Mouse (Mus musculus) MEL (cell line): ENCODE results near the gene Olfr391-ps. TPM values are rescaled to one million over a fixed set of nuclear protein-coding genes. Genes with fewer than 3 reads are reported as not detected.

Experiments
- DNase-seq: peaks from one replicate; pipeline ENCODE4 v3.0.0; 2011; ENCODE audit warnings: low read depth, low spot score
- H3K27ac ChIP-seq: 2 replicates; pipeline ENCODE4 v1.5.1; 2012; ENCODE audit warnings: low read depth, mild to moderate bottlenecking, control low read depth, low read length, moderate library complexity; ENCODE audit not compliant: control insufficient read depth
- H3K27me3 ChIP-seq, 2 experiments: fragments of 150-350 bp in 1 of 2; sonication (generic) in 1 of 2; 2 replicates each; pipeline ENCODE4 v1.6.1; 2012; ENCODE audit warnings: low read length in 2 of 2, mild to moderate bottlenecking in 2 of 2, improper control_type of control experiment in 1 of 2, moderate library complexity in 1 of 2; ENCODE audit not compliant: insufficient read depth in 2 of 2, control insufficient read depth in 1 of 2
- H3K36me3 ChIP-seq, 2 experiments: 2 replicates each; pipeline ENCODE4 v1.6.1; 2012 to 2014; ENCODE audit warnings: low read length in 2 of 2, improper control_type of control experiment in 1 of 2, inconsistent platforms in 1 of 2, mild to moderate bottlenecking in 1 of 2; ENCODE audit not compliant: insufficient read depth in 2 of 2, control insufficient read depth in 1 of 2
- H3K4me1 ChIP-seq, 2 experiments: fragments of 150-350 bp in 1 of 2; sonication (generic) in 1 of 2; 2 replicates each; pipeline ENCODE4 v1.6.1; 2012; ENCODE audit warnings: low read length in 2 of 2, improper control_type of control experiment in 1 of 2, mild to moderate bottlenecking in 1 of 2; ENCODE audit not compliant: insufficient read depth in 2 of 2, control insufficient read depth in 1 of 2
- H3K4me3 ChIP-seq, 2 experiments: fragments of 150-350 bp in 1 of 2; sonication (generic) in 1 of 2; 2 replicates each; pipeline ENCODE4 v1.5.1; 2012; ENCODE audit warnings: low read depth in 2 of 2, low read length in 2 of 2, mild to moderate bottlenecking in 2 of 2, moderate library complexity in 2 of 2, control low read depth in 1 of 2, improper control_type of control experiment in 1 of 2; ENCODE audit not compliant: control insufficient read depth in 1 of 2, insufficient read depth in 1 of 2
- H3K79me2 ChIP-seq: 2 replicates; pipeline ENCODE4 v1.6.1; 2012; ENCODE audit warnings: mild to moderate bottlenecking, low read length, moderate library complexity; ENCODE audit not compliant: control insufficient read depth, poor library complexity, insufficient read depth
- H3K9ac ChIP-seq: 2 replicates; pipeline ENCODE4 v1.6.1; 2012; ENCODE audit warnings: low read depth, mild to moderate bottlenecking, control low read depth, low read length, moderate library complexity; ENCODE audit not compliant: control insufficient read depth, poor library complexity, severe bottlenecking
- H3K9me3 ChIP-seq: fragments of 150-350 bp; sonication (generic); replicated peaks from 2 replicates; pipeline ENCODE4 v1.6.1; 2012; ENCODE audit warnings: mild to moderate bottlenecking, low read length, improper control_type of control experiment, moderate library complexity; ENCODE audit not compliant: insufficient read depth
- BHLHE40 ChIP-seq: IDR thresholded peaks from 2 replicates; pipeline ENCODE4 v1.6.1; 2012; ENCODE audit warnings: low read depth, mild to moderate bottlenecking, inconsistent platforms, low read length, improper control_type of control experiment, borderline replicate concordance
- CHD1 ChIP-seq: IDR thresholded peaks from 2 replicates; pipeline ENCODE4 v1.6.1; 2012; ENCODE audit warnings: low read depth, mild to moderate bottlenecking, inconsistent platforms, low read length, improper control_type of control experiment
- CTCF ChIP-seq, 3 experiments: IDR thresholded peaks in 2 of 3; conservative IDR thresholded peaks in 1 of 3; 2 replicates each; pipeline ENCODE4 v1.5.1; 2011 to 2012; ENCODE audit warnings: low read length in 3 of 3, low read depth in 2 of 3, mild to moderate bottlenecking in 2 of 3, improper control_type of control experiment in 1 of 3, inconsistent platforms in 1 of 3, mixed read lengths in 1 of 3, moderate library complexity in 1 of 3; ENCODE audit not compliant: control insufficient read depth in 1 of 3, insufficient read depth in 1 of 3, poor library complexity in 1 of 3, severe bottlenecking in 1 of 3
- ELF1 ChIP-seq: IDR thresholded peaks from 2 replicates; pipeline ENCODE4 v1.6.1; 2014; ENCODE audit warnings: low read depth, mild to moderate bottlenecking, inconsistent platforms, low read length, improper control_type of control experiment, moderate library complexity
- EP300 ChIP-seq, 2 experiments: IDR thresholded peaks; 2 replicates each; pipeline ENCODE4 v1.6.1; 2011; ENCODE audit warnings: improper control_type of control experiment in 2 of 2, low read length in 2 of 2, low read depth in 1 of 2, mild to moderate bottlenecking in 1 of 2
- GABPA ChIP-seq: IDR thresholded peaks from 2 replicates; pipeline ENCODE4 v1.6.1; 2012; ENCODE audit warnings: low read depth, mild to moderate bottlenecking, inconsistent platforms, low read length, improper control_type of control experiment, moderate library complexity
- JUND ChIP-seq: IDR thresholded peaks from 2 replicates; pipeline ENCODE4 v1.6.1; 2011; ENCODE audit warnings: low read depth, mild to moderate bottlenecking, improper control_type of control experiment, low read length
- KAT2A ChIP-seq: conservative IDR thresholded peaks from 2 replicates; pipeline ENCODE4 v1.6.1; 2012; ENCODE audit warnings: low read depth, low read length, improper control_type of control experiment, inconsistent platforms
- MYC ChIP-seq: IDR thresholded peaks from 2 replicates; pipeline ENCODE4 v1.6.1; 2011; ENCODE audit warnings: low read depth, mild to moderate bottlenecking, low read length, improper control_type of control experiment, moderate library complexity
- POLR2A ChIP-seq, 2 experiments: IDR thresholded peaks; 2 replicates each; pipeline ENCODE4 v1.6.1; 2011 to 2012; ENCODE audit warnings: low read length in 2 of 2, mild to moderate bottlenecking in 2 of 2, control low read depth in 1 of 2, improper control_type of control experiment in 1 of 2, low read depth in 1 of 2, moderate library complexity in 1 of 2; ENCODE audit not compliant: control insufficient read depth in 1 of 2, insufficient read depth in 1 of 2, poor library complexity in 1 of 2
- RAD21 ChIP-seq: IDR thresholded peaks from 2 replicates; pipeline ENCODE4 v1.6.1; 2011; ENCODE audit warnings: mild to moderate bottlenecking, low read depth, low read length, improper control_type of control experiment
- TAL1 ChIP-seq: IDR thresholded peaks from 2 replicates; pipeline ENCODE4 v1.6.1; 2012; ENCODE audit warnings: mild to moderate bottlenecking, inconsistent platforms, low read length, moderate library complexity, mixed read lengths
- TBP ChIP-seq: IDR thresholded peaks from 2 replicates; pipeline ENCODE4 v1.8.0; 2011; ENCODE audit warnings: low read depth, low read length, improper control_type of control experiment
- TCF12 ChIP-seq: IDR thresholded peaks from 2 replicates; pipeline ENCODE4 v1.6.1; 2014; ENCODE audit warnings: low read depth, mild to moderate bottlenecking, inconsistent platforms, low read length, improper control_type of control experiment, moderate library complexity
- UBTF ChIP-seq: IDR thresholded peaks from 2 replicates; pipeline ENCODE4 v1.6.1; 2012; ENCODE audit warnings: low read depth, mild to moderate bottlenecking, inconsistent platforms, low read length, improper control_type of control experiment, moderate library complexity, borderline replicate concordance; ENCODE audit not compliant: insufficient read depth
- ZC3H11A ChIP-seq: IDR thresholded peaks from 2 replicates; pipeline ENCODE4 v1.6.1; 2012; ENCODE audit warnings: low read depth, mild to moderate bottlenecking, inconsistent platforms, low read length, improper control_type of control experiment
- ZMIZ1 ChIP-seq: IDR thresholded peaks from 2 replicates; pipeline ENCODE4 v1.6.1; 2012; ENCODE audit warnings: low read depth, mild to moderate bottlenecking, inconsistent platforms, low read length, improper control_type of control experiment, moderate library complexity
- ZNF384 ChIP-seq: IDR thresholded peaks from 2 replicates; pipeline ENCODE4 v1.6.1; 2012; ENCODE audit warnings: low read depth, mild to moderate bottlenecking, inconsistent platforms, low read length, improper control_type of control experiment
- polyA plus RNA-seq, 2 experiments: library from polyadenylated mRNA; stranded (reverse) in 1 of 2; unstranded in 1 of 2; fragments of >175 nt in 1 of 2; fragments of >200 nt in 1 of 2; gene quantifications; 2 replicates each; pipeline versions ENCODE4 v1.2.1 to v1.2.4; 2012; ENCODE audit warnings: low replicate concordance in 2 of 2, low read depth in 1 of 2; ENCODE audit not compliant: insufficient read length in 2 of 2, insufficient read depth in 1 of 2, missing spikeins in 1 of 2
- total RNA-seq: library from RNA; depleted of rRNA; stranded (reverse); fragments of 300-350 nt; gene quantifications from 2 replicates; pipeline ENCODE4 v1.2.3, GENCODE M21; 2012

Olfr391-ps gene
- total and polyA plus RNA-seq, 3 experiments: not detected

- H3K4me1 ChIP-seq: no peaks in the 10 kb centered on the region
- TF ChIP-seq ELF1 (no peak), TAL1 (no peak)
- H3K4me3 ChIP-seq: no peak within 1 kb of the TSS
- H3K79me2 ChIP-seq: no peaks in the 10 kb centered on the region
- H3K9ac ChIP-seq: no peak within 1 kb of the TSS
- no peaks in the 10 kb centered on the region for H3K9me3 ChIP-seq
- no peak for DNase-seq
- H3K27me3 ChIP-seq: no peaks in the 10 kb centered on the region
- no peak within 1 kb of the TSS for H3K27ac ChIP-seq
- no peaks in the 10 kb centered on the region for H3K36me3 ChIP-seq
Observed at GRCm38 (mm10) chr11:73816949-73817348, 14.1 kb upstream of the Olfr391-ps start, which contains the start of gene Olfr392. Gene Olfr392 (minus strand): TSS chr11:73817049.

- Histone ChIP-seq H3K27me3 (no peaks in the 10 kb centered on the region), H3K36me3 (no peaks in the 10 kb centered on the region), H3K79me2 (no peaks in the 10 kb centered on the region), H3K27ac (no peak within 1 kb of the TSS), H3K4me3 (no peak within 1 kb of the TSS), H3K9me3 (no peaks in the 10 kb centered on the region), H3K9ac (no peak within 1 kb of the TSS), H3K4me1 (no peaks in the 10 kb centered on the region)
- TF ChIP-seq BHLHE40: no peak
- TF ChIP-seq GABPA: no peak
- no peak for TF ChIP-seq TBP
- TF ChIP-seq UBTF: no peak
- no peak for TF ChIP-seq KAT2A
- no peak for TF ChIP-seq ZNF384
- no peak for TF ChIP-seq MYC
- no peak for TF ChIP-seq EP300 (IDR thresholded peaks at IDR 0.05; ENCODE audit: low read depth in 1 of 2, low read length in 2 of 2)
- TF ChIP-seq, all 39 proteins: peak for 0
- DNase-seq: no peak
Observed at GRCm38 (mm10) chr11:73782664-73783063, 20.2 kb downstream of the Olfr391-ps start, which contains the start of gene Olfr390. Gene Olfr390 (plus strand): TSS chr11:73782964.

GRCm38 (mm10) chr11:73780613-73781012 is 22.2 kb downstream of the Olfr391-ps start, which contains the start of gene Olfr389:
Gene Olfr389 (minus strand): TSS chr11:73780713.
- Histone ChIP-seq H3K9me3 (no peaks in the 10 kb centered on the region), H3K9ac (no peak within 1 kb of the TSS), H3K79me2 (no peaks in the 10 kb centered on the region), H3K27me3 (no peaks in the 10 kb centered on the region), H3K36me3 (no peaks in the 10 kb centered on the region), H3K4me3 (no peak within 1 kb of the TSS), H3K4me1 (no peaks in the 10 kb centered on the region), H3K27ac (no peak within 1 kb of the TSS)
- no peak for DNase-seq
- no peak for TF ChIP-seq TCF12
- TF ChIP-seq ZMIZ1: no peak
- no peak for TF ChIP-seq ELF1
- TF ChIP-seq KAT2A: no peak
- TF ChIP-seq POLR2A (IDR thresholded peaks at IDR 0.05; ENCODE audit: control insufficient read depth in 1 of 2, insufficient read depth in 1 of 2, low read depth in 1 of 2, low read length in 2 of 2, poor library complexity in 1 of 2): no peak
- no peak for TF ChIP-seq ZC3H11A
- no peak for TF ChIP-seq UBTF
- no peak for TF ChIP-seq JUND
- TF ChIP-seq RAD21: no peak
- no peak for TF ChIP-seq MYC
- no peak for TF ChIP-seq CHD1
- no peak for TF ChIP-seq CTCF (IDR thresholded peaks at IDR 0.05 in 2 of 3, conservative IDR thresholded peaks at IDR 0.05 in 1 of 3; ENCODE audit: control insufficient read depth in 1 of 3, insufficient read depth in 1 of 3, low read depth in 2 of 3, low read length in 3 of 3, poor library complexity in 1 of 3, severe bottlenecking in 1 of 3)
